Comparison of ENCODE assay signal across 20 mouse cellular contexts in genomic region chr6:101276261-101276660, GRCm38 (mm10).
DNase-seq lines count a peak whose midpoint lies in the region; ATAC-seq and TF ChIP-seq lines count a peak whose summit lies in the region.
"Had no signal": no experiment of that assay in that cellular context is flagged by ENCODE, and none has a peak within 500 bp of the region (broad histone marks: within the 10 kb centered on the region; RNA-seq: fewer than 3 reads in every experiment).

No protein-coding gene starts in this region.

- TF ChIP-seq EP300 in heart, postnatal 0 days (IDR thresholded peaks at IDR 0.05; ENCODE audit: low read depth): no peak
- TF ChIP-seq EP300 in heart, adult 2 months (IDR thresholded peaks at IDR 0.05; ENCODE audit: insufficient read depth, low read depth, low read length): no peak

- H3K27ac ChIP-seq in heart, embryonic 12.5 days (ENCODE audit: poor library complexity, severe bottlenecking): peak overlapping the region; percentile 30; the same call in 1 of the 2 replicates
- H3K27ac ChIP-seq in heart, embryonic 11.5 days (ENCODE audit: low read depth, low read length): no peak overlapping the region
- peak overlapping the region; percentile 90 for H3K27ac ChIP-seq in heart, postnatal 0 days (ENCODE audit: low read depth)
- no peak overlapping the region for H3K27ac ChIP-seq in heart, adult 2 months
- H3K27ac ChIP-seq: embryonic facial prominence, embryonic 15.5 days; forebrain, embryonic 12.5 days; hindbrain, embryonic 10.5 days; hindbrain, embryonic 14.5 days; intestine, embryonic 15.5 days had no signal

- H3K4me3 ChIP-seq in heart, embryonic 12.5 days: no peak overlapping the region
- no peak overlapping the region for H3K4me3 ChIP-seq in heart, embryonic 11.5 days (ENCODE audit: low read depth, low read length)
- H3K4me3 ChIP-seq in heart, postnatal 0 days (ENCODE audit: low read depth, low read length): no peak overlapping the region
- H3K4me3 ChIP-seq in heart, adult 2 months: no peak overlapping the region
- H3K4me3 ChIP-seq: embryonic facial prominence, embryonic 15.5 days; forebrain, embryonic 12.5 days; hindbrain, embryonic 10.5 days; intestine, embryonic 15.5 days had no signal

- intact Hi-C loops in heart, adult 2 months (cut with DNase I): no loop called here

- no peaks in the 10 kb centered on the region for H3K27me3 ChIP-seq in heart, embryonic 12.5 days (replicated peaks)
- H3K27me3 ChIP-seq in heart, embryonic 11.5 days (ENCODE audit: control insufficient read depth, insufficient read depth, low read length): no peaks in the 10 kb centered on the region
- no peaks in the 10 kb centered on the region for H3K27me3 ChIP-seq in heart, postnatal 0 days (ENCODE audit: control insufficient read depth, insufficient read depth, low read length)
- H3K27me3 ChIP-seq in heart, adult 2 months (ENCODE audit: control insufficient read depth, insufficient read depth, low read length): no peaks in the 10 kb centered on the region
- H3K27me3 ChIP-seq: embryonic facial prominence, embryonic 15.5 days; intestine, embryonic 15.5 days had no signal

- WGBS in heart, embryonic 12.5 days: 67% methylated on average over 8 of the region's 8 CpGs
- WGBS in heart, embryonic 11.5 days (ENCODE audit: insufficient replicate concordance): 74% methylated on average over 8 of the region's 8 CpGs
- WGBS in heart, postnatal 0 days: 57% methylated on average over 8 of the region's 8 CpGs
- 81% methylated on average over 8 of the region's 8 CpGs for WGBS in heart, adult 2 months

- TF ChIP-seq CTCF in heart, postnatal 0 days (IDR thresholded peaks at IDR 0.05; ENCODE audit: low read depth): no peak
- no peak for TF ChIP-seq CTCF in heart, adult 2 months (IDR thresholded peaks at IDR 0.05)

- no peak overlapping the region for H3K4me2 ChIP-seq in heart, embryonic 12.5 days
- no peak overlapping the region for H3K4me2 ChIP-seq in heart, embryonic 11.5 days
- no peak overlapping the region for H3K4me2 ChIP-seq in heart, postnatal 0 days (ENCODE audit: low read depth, low read length)
- H3K4me2 ChIP-seq: embryonic facial prominence, embryonic 15.5 days; forebrain, embryonic 12.5 days; hindbrain, embryonic 14.5 days; intestine, embryonic 15.5 days had no signal

- H3K9me3 ChIP-seq in heart, embryonic 12.5 days (replicated peaks): no peaks in the 10 kb centered on the region
- H3K9me3 ChIP-seq in heart, embryonic 11.5 days (replicated peaks; ENCODE audit: control insufficient read depth, low read length): no peaks in the 10 kb centered on the region
- H3K9me3 ChIP-seq in heart, postnatal 0 days (replicated peaks; ENCODE audit: control insufficient read depth, low read length): no peaks in the 10 kb centered on the region
- H3K9me3 ChIP-seq: embryonic facial prominence, embryonic 15.5 days; forebrain, embryonic 12.5 days; hindbrain, embryonic 10.5 days; intestine, embryonic 15.5 days had no signal

- ATAC-seq in heart, embryonic 12.5 days (ENCODE audit: insufficient number of reproducible peaks, low FRiP score): no peak
- no peak for ATAC-seq in heart, embryonic 11.5 days (replicated peaks; ENCODE audit: insufficient number of reproducible peaks, low FRiP score, low TSS enrichment)
- no peak for ATAC-seq in heart, postnatal 0 days (ENCODE audit: insufficient read depth, low read depth)
- ATAC-seq in erythroblast, adult 5-6 weeks (replicated peaks; ENCODE audit: low FRiP score, poor library complexity, severe bottlenecking): no peak
- ATAC-seq: forebrain, embryonic 16.5 days; intestine, embryonic 15.5 days had no signal

- peaks cover 69% of the 10 kb centered on the region for H3K4me1 ChIP-seq in heart, embryonic 12.5 days (replicated peaks)
- peaks cover 22% of the 10 kb centered on the region for H3K4me1 ChIP-seq in heart, embryonic 11.5 days (ENCODE audit: control insufficient read depth, insufficient read depth, low read length)
- peaks cover 66% of the 10 kb centered on the region for H3K4me1 ChIP-seq in heart, postnatal 0 days (ENCODE audit: control insufficient read depth, insufficient read depth)
- H3K4me1 ChIP-seq in heart, adult 2 months (ENCODE audit: control insufficient read depth, insufficient read depth, low read length): peaks cover 17% of the 10 kb centered on the region

- no peak overlapping the region for H3K9ac ChIP-seq in heart, embryonic 12.5 days
- H3K9ac ChIP-seq in heart, embryonic 11.5 days (ENCODE audit: low read depth, low read length): no peak overlapping the region
- no peak overlapping the region for H3K9ac ChIP-seq in heart, postnatal 0 days (replicated peaks; ENCODE audit: low read depth, low read length)
- H3K9ac ChIP-seq in heart, adult 2 months (ENCODE audit: low read depth, low read length): no peak overlapping the region
- H3K9ac ChIP-seq: embryonic facial prominence, embryonic 15.5 days; forebrain, embryonic 12.5 days; hindbrain, embryonic 14.5 days; intestine, embryonic 15.5 days had no signal

- DNase-seq in heart, postnatal 0 days (ENCODE audit: low spot score): no peak
- DNase-seq in heart, adult 2 months: no peak
- peak; percentile 56 for DNase-seq in Muller cell, postnatal 12 days (ENCODE audit: inconsistent ontology term)
- DNase-seq: adrenal gland, postnatal 10 days; cerebellum, adult 11 months; cerebellum, adult 8-10 months; cerebellum, postnatal 14 days; embryo, embryonic 11 days; gastrocnemius, postnatal 10 days; heart, postnatal 14 days; kidney, adult 18-20 months had no signal

- TF ChIP-seq POLR2A in heart, adult 2 months (IDR thresholded peaks at IDR 0.05; ENCODE audit: insufficient read depth, low read depth, low read length): no peak

- peaks cover 5% of the 10 kb centered on the region; the same call in 1 of the 2 replicates for H3K36me3 ChIP-seq in heart, embryonic 12.5 days
- H3K36me3 ChIP-seq in heart, embryonic 11.5 days (ENCODE audit: control insufficient read depth, insufficient read depth, low read length): 0 out of 2 replicates have a peak, but pooled peaks cover 3% of the 10 kb centered on the region
- peaks cover 10% of the 10 kb centered on the region; the same call in 1 of the 2 replicates for H3K36me3 ChIP-seq in heart, postnatal 0 days (replicated peaks; ENCODE audit: control insufficient read depth, insufficient read depth, low read length)
- H3K36me3 ChIP-seq in heart, adult 2 months (ENCODE audit: control insufficient read depth, insufficient read depth, low read length): no peaks in the 10 kb centered on the region
- H3K36me3 ChIP-seq: embryonic facial prominence, embryonic 15.5 days; forebrain, embryonic 12.5 days; hindbrain, embryonic 10.5 days; intestine, embryonic 15.5 days had no signal

- H3K79me2 ChIP-seq in heart, adult 2 months (replicated peaks; ENCODE audit: control insufficient read depth, insufficient read depth, low read length): no peaks in the 10 kb centered on the region

Comparison
In these comparisons a context has a peak if more than half of its experiments do, and no peak if none do; other contexts are left out.
1. H3K27ac ChIP-seq: peak in heart, embryonic 12.5 days (single experiment) and heart, postnatal 0 days (single experiment); none in heart, embryonic 11.5 days (single experiment) and heart, adult 2 months (single experiment).